Comparison of ENCODE assay signal across 12 mouse cellular contexts in genomic region chr2:156474111-156474510, GRCm38 (mm10). TPM values are rescaled to one million over a fixed set of nuclear protein-coding genes. Genes with fewer than 3 reads are reported as not detected.
DNase-seq lines count a peak whose midpoint lies in the region; ATAC-seq and TF ChIP-seq lines count a peak whose summit lies in the region.
"Had no signal": no experiment of that assay in that cellular context is flagged by ENCODE, and none has a peak within 500 bp of the region (broad histone marks: within the 10 kb centered on the region; RNA-seq: fewer than 3 reads in every experiment).

No protein-coding gene starts in this region.

- ATAC-seq in embryonic facial prominence, embryonic 13.5 days (ENCODE audit: insufficient number of reproducible peaks, insufficient read depth, low FRiP score, low TSS enrichment, low read depth): no peak
- peak; percentile 27; the same call in 1 of the 2 replicates for ATAC-seq in kidney, embryonic 16.5 days (ENCODE audit: low FRiP score, low TSS enrichment)
- ATAC-seq in neural tube, embryonic 11.5 days (ENCODE audit: insufficient read depth, low FRiP score, low TSS enrichment): peak; percentile 42; the same call in 1 of the 2 replicates
- peak; percentile 14; the same call in 1 of the 2 replicates for ATAC-seq in stomach, postnatal 0 days (ENCODE audit: low FRiP score, low TSS enrichment)

- WGBS in embryonic facial prominence, embryonic 13.5 days: 59% methylated on average over 3 of the region's 3 CpGs
- 57% methylated on average over 3 of the region's 3 CpGs for WGBS in embryonic facial prominence, embryonic 10.5 days
- 22% methylated on average over 3 of the region's 3 CpGs for WGBS in kidney, embryonic 16.5 days
- WGBS in neural tube, embryonic 11.5 days: 53% methylated on average over 3 of the region's 3 CpGs
- 43% methylated on average over 3 of the region's 3 CpGs for WGBS in stomach, postnatal 0 days

- no peak for DNase-seq in embryonic facial prominence, embryonic 10.5 days (ENCODE audit: low spot score)
- DNase-seq in kidney, adult 11 months: no peak
- DNase-seq in neural tube, embryonic 11.5 days (ENCODE audit: low spot score): no peak
- DNase-seq in neural tube, embryonic 10.5 days (ENCODE audit: extremely low spot score, low spot score): no peak
- DNase-seq in stomach, postnatal 0 days (ENCODE audit: low spot score): no peak
- DNase-seq in thymus, postnatal 0 days (ENCODE audit: low spot score): no peak
- DNase-seq: right cerebral cortex, postnatal 14 days had no signal

- no peak for TF ChIP-seq EP300 in stomach, postnatal 0 days (optimal IDR thresholded peaks at IDR 0.05)

- TF ChIP-seq CTCF in stomach, postnatal 0 days (IDR thresholded peaks at IDR 0.05; ENCODE audit: low read depth): no peak

- H3K36me3 ChIP-seq in embryonic facial prominence, embryonic 13.5 days: no peaks in the 10 kb centered on the region
- H3K36me3 ChIP-seq in embryonic facial prominence, embryonic 10.5 days (replicated peaks): no peaks in the 10 kb centered on the region
- no peaks in the 10 kb centered on the region for H3K36me3 ChIP-seq in kidney, embryonic 16.5 days (ENCODE audit: insufficient read depth, low read length)
- H3K36me3 ChIP-seq in neural tube, embryonic 11.5 days (ENCODE audit: control insufficient read depth, insufficient read depth, low read length): no peaks in the 10 kb centered on the region
- no peaks in the 10 kb centered on the region for H3K36me3 ChIP-seq in stomach, postnatal 0 days (ENCODE audit: control insufficient read depth, insufficient read depth, low read length)
- H3K36me3 ChIP-seq: limb, embryonic 15.5 days; neural tube, embryonic 13.5 days had no signal

- H3K27ac ChIP-seq in embryonic facial prominence, embryonic 13.5 days: no peak overlapping the region
- no peak overlapping the region for H3K27ac ChIP-seq in embryonic facial prominence, embryonic 10.5 days (replicated peaks)
- peak overlapping the region; percentile 43; the same call in 1 of the 2 replicates for H3K27ac ChIP-seq in kidney, embryonic 16.5 days (ENCODE audit: low read length)
- no peak overlapping the region for H3K27ac ChIP-seq in neural tube, embryonic 11.5 days (ENCODE audit: low read depth, low read length)
- H3K27ac ChIP-seq in stomach, postnatal 0 days (replicated peaks): peak overlapping the region; percentile 53; the same call in 1 of the 2 replicates
- H3K27ac ChIP-seq: hindbrain, embryonic 14.5 days had no signal

- no peak overlapping the region for H3K4me3 ChIP-seq in embryonic facial prominence, embryonic 13.5 days
- no peak overlapping the region for H3K4me3 ChIP-seq in embryonic facial prominence, embryonic 10.5 days
- no peak overlapping the region for H3K4me3 ChIP-seq in kidney, embryonic 16.5 days (ENCODE audit: low read length)
- no peak overlapping the region for H3K4me3 ChIP-seq in neural tube, embryonic 11.5 days (ENCODE audit: low read depth, low read length)
- no peak overlapping the region for H3K4me3 ChIP-seq in stomach, postnatal 0 days (ENCODE audit: low read depth, low read length)

- H3K4me2 ChIP-seq in embryonic facial prominence, embryonic 13.5 days: 0 out of 2 replicates have a peak overlapping the region, but pooled peaks have one; percentile 83
- no peak overlapping the region for H3K4me2 ChIP-seq in kidney, embryonic 16.5 days (replicated peaks; ENCODE audit: low read depth, low read length)
- no peak overlapping the region for H3K4me2 ChIP-seq in neural tube, embryonic 11.5 days (ENCODE audit: low read depth)
- peak overlapping the region; percentile 85; the same call in 1 of the 2 replicates for H3K4me2 ChIP-seq in stomach, postnatal 0 days (replicated peaks; ENCODE audit: low read depth)

- peaks cover 41% of the 10 kb centered on the region for H3K4me1 ChIP-seq in embryonic facial prominence, embryonic 13.5 days
- H3K4me1 ChIP-seq in embryonic facial prominence, embryonic 10.5 days: peaks cover 63% of the 10 kb centered on the region
- H3K4me1 ChIP-seq in kidney, embryonic 16.5 days (ENCODE audit: insufficient read depth, low read length): peaks cover 38% of the 10 kb centered on the region
- H3K4me1 ChIP-seq in neural tube, embryonic 11.5 days (ENCODE audit: control insufficient read depth, insufficient read depth, low read length): peaks cover 14% of the 10 kb centered on the region
- no peaks in the 10 kb centered on the region; the same call in 1 of the 2 replicates for H3K4me1 ChIP-seq in stomach, postnatal 0 days (replicated peaks; ENCODE audit: control insufficient read depth, insufficient read depth)

- no peaks in the 10 kb centered on the region for H3K27me3 ChIP-seq in embryonic facial prominence, embryonic 13.5 days
- peaks cover 21% of the 10 kb centered on the region for H3K27me3 ChIP-seq in embryonic facial prominence, embryonic 10.5 days (replicated peaks; ENCODE audit: low read depth, poor library complexity, severe bottlenecking)
- peaks cover 5% of the 10 kb centered on the region; the same call in 1 of the 2 replicates for H3K27me3 ChIP-seq in kidney, embryonic 16.5 days (ENCODE audit: insufficient read depth, low read length)
- H3K27me3 ChIP-seq in neural tube, embryonic 11.5 days (ENCODE audit: control insufficient read depth, insufficient read depth, low read length): no peaks in the 10 kb centered on the region
- no peaks in the 10 kb centered on the region for H3K27me3 ChIP-seq in stomach, postnatal 0 days (ENCODE audit: control insufficient read depth, insufficient read depth, low read length)
- H3K27me3 ChIP-seq: limb, embryonic 15.5 days; neural tube, embryonic 13.5 days had no signal

- H3K9me3 ChIP-seq in embryonic facial prominence, embryonic 13.5 days: no peaks in the 10 kb centered on the region
- no peaks in the 10 kb centered on the region for H3K9me3 ChIP-seq in embryonic facial prominence, embryonic 10.5 days
- no peaks in the 10 kb centered on the region for H3K9me3 ChIP-seq in kidney, embryonic 16.5 days (ENCODE audit: low read length)
- H3K9me3 ChIP-seq in neural tube, embryonic 11.5 days (ENCODE audit: control insufficient read depth, low read length): no peaks in the 10 kb centered on the region
- no peaks in the 10 kb centered on the region for H3K9me3 ChIP-seq in stomach, postnatal 0 days (ENCODE audit: control insufficient read depth, low read length)
- H3K9me3 ChIP-seq: limb, embryonic 15.5 days; neural tube, embryonic 13.5 days had no signal

- no peak overlapping the region for H3K9ac ChIP-seq in embryonic facial prominence, embryonic 13.5 days
- H3K9ac ChIP-seq in kidney, embryonic 16.5 days (replicated peaks; ENCODE audit: low read length): no peak overlapping the region
- no peak overlapping the region for H3K9ac ChIP-seq in neural tube, embryonic 11.5 days (ENCODE audit: low read length)
- H3K9ac ChIP-seq in stomach, postnatal 0 days (ENCODE audit: low read length): no peak overlapping the region
- H3K9ac ChIP-seq: hindbrain, embryonic 14.5 days had no signal

RNA-seq across cellular contexts. Expression of gene Epb41l1, which starts 53.4 kb away (rescaled TPM):
- polyA plus RNA-seq in embryonic facial prominence, embryonic 13.5 days (2015; fragmentation: Nextera tagmentation; extraction: Ambion mirVana): 4.4 and 4.5 TPM in 2 replicates
- polyA plus RNA-seq in embryonic facial prominence, embryonic 10.5 days (2016; fragmentation: Nextera tagmentation; extraction: Ambion mirVana): 1.2 and 1.6 TPM in 2 replicates
- polyA plus RNA-seq in kidney, embryonic 16.5 days (2015; fragmentation: Nextera tagmentation; extraction: Ambion mirVana): 2.1 and 2.5 TPM in 2 replicates
- 3.9 and 4.4 TPM in 2 replicates for polyA plus RNA-seq in neural tube, embryonic 11.5 days (2014; fragmentation: Nextera tagmentation; extraction: Ambion mirVana)
- polyA plus RNA-seq in stomach, postnatal 0 days (2015; fragmentation: Nextera tagmentation; extraction: Ambion mirVana): 1.7 and 1.8 TPM in 2 replicates
- 0.21 and 0.38 TPM in 2 replicates for polyA plus RNA-seq in thymus, postnatal 0 days (2015; fragmentation: Nextera tagmentation; extraction: Ambion mirVana)

Comparison
In these comparisons a context has a peak if more than half of its experiments do, and no peak if none do; other contexts are left out.
1. H3K27ac ChIP-seq: peak in kidney, embryonic 16.5 days (single experiment) and stomach, postnatal 0 days (single experiment); none in embryonic facial prominence, embryonic 13.5 days (single experiment), embryonic facial prominence, embryonic 10.5 days (single experiment) and neural tube, embryonic 11.5 days (single experiment).
2. H3K4me2 ChIP-seq: peak in embryonic facial prominence, embryonic 13.5 days (single experiment) and stomach, postnatal 0 days (single experiment); none in kidney, embryonic 16.5 days (single experiment) and neural tube, embryonic 11.5 days (single experiment).